In genomic region chr6:29736610-29737458, GRCm38 (mm10) we compare ENCODE assay signal across 8 mouse cellular contexts. TPM values are rescaled to one million over a fixed set of nuclear protein-coding genes. Genes with fewer than 3 reads are reported as not detected.
DNase-seq lines count a peak whose midpoint lies in the region; ATAC-seq and TF ChIP-seq lines count a peak whose summit lies in the region.

No protein-coding gene starts in this region.

- H3K27me3 ChIP-seq in megakaryocyte, embryonic 14.5 days (replicated peaks) = peaks cover 74% of the 10 kb centered on the region
- no peaks in the 10 kb centered on the region for H3K27me3 ChIP-seq in forebrain, embryonic 10.5 days (ENCODE audit: poor library complexity, severe bottlenecking)
- H3K27me3 ChIP-seq in limb, embryonic 12.5 days = no peaks in the 10 kb centered on the region

- TF ChIP-seq POLR2A in olfactory bulb, adult 2 months (IDR thresholded peaks at IDR 0.05; ENCODE audit: insufficient read depth, low read depth, low read length) = no peak

- H3K4me1 ChIP-seq in megakaryocyte, embryonic 14.5 days = peaks cover 21% of the 10 kb centered on the region
- peaks cover 44% of the 10 kb centered on the region for H3K4me1 ChIP-seq in forebrain, embryonic 10.5 days
- H3K4me1 ChIP-seq in limb, embryonic 12.5 days (replicated peaks) = peaks cover 30% of the 10 kb centered on the region
- peaks cover 9% of the 10 kb centered on the region for H3K4me1 ChIP-seq in olfactory bulb, adult 2 months (ENCODE audit: control insufficient read depth, insufficient read depth, low read length)

- H3K9me3 ChIP-seq in megakaryocyte, embryonic 14.5 days = no peaks in the 10 kb centered on the region
- H3K9me3 ChIP-seq in forebrain, embryonic 10.5 days = no peaks in the 10 kb centered on the region
- H3K9me3 ChIP-seq in limb, embryonic 12.5 days = no peaks in the 10 kb centered on the region

- intact Hi-C loops in left cerebral cortex, postnatal 14 days (cut with DNase I) = no loop called here

- H3K9ac ChIP-seq in limb, embryonic 12.5 days (replicated peaks) = peak overlapping the region; percentile 96

- ATAC-seq in megakaryocyte, adult 5-6 weeks (ENCODE audit: poor library complexity, severe bottlenecking) = no peak
- no peak for ATAC-seq in limb, embryonic 12.5 days (ENCODE audit: insufficient number of reproducible peaks, insufficient read depth, low FRiP score, low TSS enrichment, low read depth)

- no peak for DNase-seq in forebrain, embryonic 10.5 days (ENCODE audit: extremely low spot score, low spot score)
- DNase-seq in left cerebral cortex, postnatal 14 days (ENCODE audit: low spot score in 2 of 2) = no peak
- DNase-seq in gastrocnemius, postnatal 25 days = no peak
- DNase-seq in cerebellum, adult 9-10 months = no peak

- peak overlapping the region; percentile 100 for H3K27ac ChIP-seq in forebrain, embryonic 10.5 days
- peak overlapping the region; percentile 98 for H3K27ac ChIP-seq in limb, embryonic 12.5 days
- H3K27ac ChIP-seq in olfactory bulb, adult 2 months (ENCODE audit: insufficient read depth, low read depth, low read length) = no peak overlapping the region

- H3K4me3 ChIP-seq in megakaryocyte, embryonic 14.5 days (replicated peaks) = peak overlapping the region; percentile 93
- peak overlapping the region; percentile 98 for H3K4me3 ChIP-seq in forebrain, embryonic 10.5 days
- H3K4me3 ChIP-seq in limb, embryonic 12.5 days (replicated peaks) = peak overlapping the region; percentile 95
- peak overlapping the region; percentile 58 for H3K4me3 ChIP-seq in olfactory bulb, adult 2 months (ENCODE audit: insufficient read depth, low read depth, low read length)

- no peak for TF ChIP-seq CTCF in olfactory bulb, adult 2 months (IDR thresholded peaks at IDR 0.05; ENCODE audit: insufficient read depth, low read depth, low read length)

- peak overlapping the region; percentile 92 for H3K4me2 ChIP-seq in limb, embryonic 12.5 days

- 25% methylated on average over 13 of the region's 13 CpGs for WGBS in forebrain, embryonic 10.5 days
- 18% methylated on average over 13 of the region's 13 CpGs for WGBS in limb, embryonic 12.5 days
- WGBS in olfactory bulb, adult 2 months = 35% methylated on average over 13 of the region's 13 CpGs

- H3K36me3 ChIP-seq in megakaryocyte, embryonic 14.5 days (replicated peaks; ENCODE audit: low read length) = no peaks in the 10 kb centered on the region
- peaks cover 37% of the 10 kb centered on the region for H3K36me3 ChIP-seq in forebrain, embryonic 10.5 days (replicated peaks)
- H3K36me3 ChIP-seq in limb, embryonic 12.5 days = peaks cover 20% of the 10 kb centered on the region

RNA-seq across cellular contexts. Expression of gene Smo, which starts 1.5 kb away (rescaled TPM):
- 2.3 and 5.3 TPM in 2 replicates for polyA plus RNA-seq in megakaryocyte, embryonic 14.5 days (2012; ENCODE audit: insufficient read depth, low replicate concordance)
- total RNA-seq in megakaryocyte, adult 5-6 weeks (2015) = 2.6 and 4.3 TPM in 2 replicates
- 2.3 and 2.5 TPM in 2 replicates for total RNA-seq in megakaryocyte, adult 5-6 weeks (2017)
- polyA plus RNA-seq in forebrain, embryonic 10.5 days (2016; fragmentation: Nextera tagmentation; extraction: Ambion mirVana) = 51.2 and 52.7 TPM in 2 replicates
- 58.7 and 71.4 TPM in 2 replicates for polyA plus RNA-seq in limb, embryonic 12.5 days (2016; fragmentation: Nextera tagmentation; extraction: Ambion mirVana)
- not detected in 2 replicates for polyA plus RNA-seq in olfactory bulb, adult 2 months (2012; ENCODE audit: insufficient read depth, insufficient read length, low replicate concordance, missing spikeins)
- 1 to 10 TPM; 9.8 TPM for total RNA-seq in left cerebral cortex, postnatal 14 days (2021)
- 1 to 10 TPM; 5.5 to 5.9 TPM for total RNA-seq in gastrocnemius, postnatal 25 days (2021)

RNA-seq across cellular contexts. Expression of gene Ahcyl2, which starts 31.0 kb away (rescaled TPM):
- polyA plus RNA-seq in megakaryocyte, embryonic 14.5 days (2012; ENCODE audit: insufficient read depth, low replicate concordance) = 3.1 and 19.8 TPM in 2 replicates
- total RNA-seq in megakaryocyte, adult 5-6 weeks (2015) = 34.2 and 46.4 TPM in 2 replicates
- 80.8 and 82.7 TPM in 2 replicates for total RNA-seq in megakaryocyte, adult 5-6 weeks (2017)
- 13.5 and 15.1 TPM in 2 replicates for polyA plus RNA-seq in forebrain, embryonic 10.5 days (2016; fragmentation: Nextera tagmentation; extraction: Ambion mirVana)
- polyA plus RNA-seq in limb, embryonic 12.5 days (2016; fragmentation: Nextera tagmentation; extraction: Ambion mirVana) = 23.8 and 23.9 TPM in 2 replicates
- 277 TPM in 1 of 2 replicates, not detected in the other for polyA plus RNA-seq in olfactory bulb, adult 2 months (2012; ENCODE audit: insufficient read depth, insufficient read length, low replicate concordance, missing spikeins)
- total RNA-seq in left cerebral cortex, postnatal 14 days (2021) = 100 to 1,000 TPM in 1 of 2 experiments, 10 to 100 TPM in 1; 97.1 to 103 TPM
- 10 to 100 TPM; 16.0 to 19.0 TPM for total RNA-seq in gastrocnemius, postnatal 25 days (2021)

RNA-seq across cellular contexts. Expression of gene Tspan33, which starts 42.8 kb away (rescaled TPM):
- 1.3 TPM in 1 of 2 replicates, not detected in the other for polyA plus RNA-seq in megakaryocyte, embryonic 14.5 days (2012; ENCODE audit: insufficient read depth, low replicate concordance)
- total RNA-seq in megakaryocyte, adult 5-6 weeks (2015) = 1.5 and 3.7 TPM in 2 replicates
- 2.7 and 5.0 TPM in 2 replicates for total RNA-seq in megakaryocyte, adult 5-6 weeks (2017)
- polyA plus RNA-seq in forebrain, embryonic 10.5 days (2016; fragmentation: Nextera tagmentation; extraction: Ambion mirVana) = 11.5 and 13.3 TPM in 2 replicates
- polyA plus RNA-seq in limb, embryonic 12.5 days (2016; fragmentation: Nextera tagmentation; extraction: Ambion mirVana) = 5.2 and 6.2 TPM in 2 replicates
- not detected in 2 replicates for polyA plus RNA-seq in olfactory bulb, adult 2 months (2012; ENCODE audit: insufficient read depth, insufficient read length, low replicate concordance, missing spikeins)
- total RNA-seq in left cerebral cortex, postnatal 14 days (2021) = 10 to 100 TPM; 27.6 to 30.0 TPM
- 1 to 10 TPM; 2.8 to 3.1 TPM for total RNA-seq in gastrocnemius, postnatal 25 days (2021)
